ENCODE assay signal across 8 mouse cellular contexts in the genomic region with DNA sequence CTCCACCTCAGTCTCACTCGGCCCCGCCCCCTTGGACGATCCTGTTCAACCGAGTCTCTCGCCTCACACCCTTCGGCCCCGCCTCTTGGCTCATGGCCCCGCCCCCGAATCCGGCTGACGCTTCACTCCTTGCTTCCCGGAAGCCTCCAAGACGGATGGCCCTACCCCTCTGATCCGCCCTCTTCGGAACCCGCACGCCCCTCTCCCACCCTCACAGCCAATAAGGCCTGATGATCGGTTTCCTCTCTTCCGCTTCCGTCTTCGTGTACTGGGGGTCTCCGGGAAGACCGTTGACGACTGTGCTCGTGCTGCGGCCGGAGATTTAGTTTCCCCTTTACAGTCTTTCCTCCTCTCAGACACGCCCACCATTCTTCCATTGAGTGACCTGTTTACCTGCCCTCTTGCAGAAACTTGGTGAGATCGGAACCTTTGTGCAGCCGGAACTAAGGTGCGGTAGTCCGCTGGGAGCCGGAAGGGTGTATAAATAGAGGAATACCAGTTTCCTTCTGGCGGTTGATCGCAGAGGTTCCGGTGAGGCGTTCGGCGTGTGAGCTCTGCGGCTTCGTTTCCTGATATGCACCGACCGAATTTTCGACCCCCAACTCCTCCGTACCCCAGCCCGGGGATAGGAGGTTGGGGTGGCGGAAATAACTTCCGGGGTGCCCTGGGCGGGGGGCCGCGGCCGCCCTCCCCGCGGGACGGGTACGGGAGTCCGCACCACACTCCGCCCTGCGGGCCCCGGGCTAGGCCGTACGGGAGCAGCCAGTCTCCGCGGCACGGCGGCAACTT. TPM values are rescaled to one million over a fixed set of nuclear protein-coding genes. Genes with fewer than 3 reads are reported as not detected.
DNase-seq lines count a peak whose midpoint lies in the region; ATAC-seq lines count a peak whose summit lies in the region.

TSS of gene Mplkip (plus strand) at position 282 of the 789 bp plus-strand sequence.
TSS of gene Sugct (minus strand) at position 643 of the 789 bp plus-strand sequence.

- peaks cover 8% of the 10 kb centered on the region for H3K4me1 ChIP-seq in hindbrain, embryonic 16.5 days (ENCODE audit: control insufficient read depth, insufficient read depth, low read depth, low read length)

- H3K4me2 ChIP-seq in hindbrain, embryonic 16.5 days (ENCODE audit: low read length) = peak within 1 kb of the TSS; percentile 84

- peaks cover 46% of the 10 kb centered on the region for H3K79me2 ChIP-seq in macrophage (ENCODE audit: inconsistent target)

- under 1% methylated on average over 63 of the region's 66 CpGs for WGBS in hindbrain, embryonic 16.5 days
- 1% methylated on average over 63 of the region's 66 CpGs for WGBS in macrophage (ENCODE audit: missing documents)

- no peaks in the 10 kb centered on the region for H3K27me3 ChIP-seq in hindbrain, embryonic 16.5 days (replicated peaks; ENCODE audit: control insufficient read depth, insufficient read depth, low read length)

- H3K36me3 ChIP-seq in hindbrain, embryonic 16.5 days (ENCODE audit: control insufficient read depth, insufficient read depth, low read length) = no peaks in the 10 kb centered on the region
- no peaks in the 10 kb centered on the region for H3K36me3 ChIP-seq in macrophage (ENCODE audit: inconsistent target)

- peak within 1 kb of the TSS; percentile 92 for H3K27ac ChIP-seq in hindbrain, embryonic 16.5 days (ENCODE audit: low read depth, low read length)
- H3K27ac ChIP-seq in macrophage = peak within 1 kb of the TSS; percentile 95

- H3K9ac ChIP-seq in hindbrain, embryonic 16.5 days (ENCODE audit: low read depth, low read length) = peak within 1 kb of the TSS; percentile 87

- H3K4me3 ChIP-seq in hindbrain, embryonic 16.5 days (ENCODE audit: low read length) = peak within 1 kb of the TSS; percentile 82
- peak within 1 kb of the TSS; percentile 86 for H3K4me3 ChIP-seq in macrophage (ENCODE audit: inconsistent target)

- peak; percentile 99 for DNase-seq in WW6 (ENCODE audit: low read depth, low spot score)
- DNase-seq in cerebellum, postnatal 4 days (ENCODE audit: low spot score in 2 of 2) = peak; percentile 100
- peak; percentile 100 for DNase-seq in gastrocnemius, adult 18-20 months (ENCODE audit: low spot score)
- peak; percentile 100 for DNase-seq in left cerebral cortex, adult 18-20 months (ENCODE audit: low spot score in 2 of 2)
- DNase-seq in right cerebral cortex, adult 18-20 months = peak; percentile 100
- DNase-seq in urinary bladder, postnatal 10 days (ENCODE audit: low spot score) = peak; percentile 100

- H3K9me3 ChIP-seq in hindbrain, embryonic 16.5 days (ENCODE audit: control insufficient read depth, low read length) = no peaks in the 10 kb centered on the region

- peak; percentile 99 for ATAC-seq in hindbrain, embryonic 16.5 days

RNA-seq across cellular contexts. Expression of gene Mplkip, which starts in this region (rescaled TPM):
- total RNA-seq in gastrocnemius, adult 18-20 months (2021) = 1 to 10 TPM; 5.2 to 6.1 TPM
- 32.7 and 33.0 TPM in 2 replicates for polyA plus RNA-seq in hindbrain, embryonic 16.5 days (2015; fragmentation: Nextera tagmentation; extraction: Ambion mirVana)
- 10 to 100 TPM; 11.6 to 12.3 TPM for total RNA-seq in left cerebral cortex, adult 18-20 months (2021)
- 10 to 100 TPM; 14.8 to 66.9 (median 38.8) TPM for total RNA-seq in macrophage (2018; cell fraction: chromatin; rRNA removed)
- total RNA-seq in macrophage (2018; cell fraction: cytosol; rRNA removed) = 10 to 100 TPM in 10 of 26 experiments, 1 to 10 TPM in 16; 5.7 to 14.2 (median 9.5) TPM
- total RNA-seq in macrophage (2018; cell fraction: nucleus; rRNA removed) = 10 to 100 TPM; 23.6 to 84.4 (median 39.7) TPM
- polyA plus RNA-seq in macrophage (2018) = 8.7 to 14.4 TPM (median 10.6 TPM) in 3 replicates

RNA-seq across cellular contexts. Expression of gene Sugct, which starts in this region (rescaled TPM):
- 1 to 10 TPM; 1.7 to 3.4 TPM for total RNA-seq in gastrocnemius, adult 18-20 months (2021)
- polyA plus RNA-seq in hindbrain, embryonic 16.5 days (2015; fragmentation: Nextera tagmentation; extraction: Ambion mirVana) = 2.5 and 3.6 TPM in 2 replicates
- total RNA-seq in left cerebral cortex, adult 18-20 months (2021) = 1 to 10 TPM; 2.7 to 3.1 TPM
- 10 to 100 TPM in 4 of 26 experiments, 1 to 10 TPM in 22; 3.5 to 16.3 (median 7.4) TPM for total RNA-seq in macrophage (2018; cell fraction: chromatin; rRNA removed)
- total RNA-seq in macrophage (2018; cell fraction: cytosol; rRNA removed) = 10 to 100 TPM in 1 of 26 experiments, 1 to 10 TPM in 11, under 1 TPM in 14; 0.55 to 31.1 (median 0.89) TPM
- total RNA-seq in macrophage (2018; cell fraction: nucleus; rRNA removed) = 10 to 100 TPM in 5 of 26 experiments, 1 to 10 TPM in 20, under 1 TPM in 1; 0.58 to 26.6 (median 3.9) TPM
- polyA plus RNA-seq in macrophage (2018) = 0.50 to 0.74 TPM (median 0.52 TPM) in 3 replicates

Comparison
In these comparisons a context has a peak if more than half of its experiments do, and no peak if none do; other contexts are left out.
1. Peak in every context shown above with its lines: DNase-seq, ATAC-seq, H3K4me3 ChIP-seq and H3K27ac ChIP-seq.